Mouse (Mus musculus) adrenal gland, adult 2 months (tissue): ENCODE results near the gene Otx1. TPM values are rescaled to one million over a fixed set of nuclear protein-coding genes. Genes with fewer than 3 reads are reported as not detected.

Experiments used
- DNase-seq: peaks from one replicate; pipeline ENCODE4 v3.0.0; 2021
- polyA plus RNA-seq: library from polyadenylated mRNA; depleted of rRNA; stranded (reverse); fragments of >200 nt; gene quantifications from 2 replicates; pipeline ENCODE4 v1.2.3, GENCODE M21; 2012
- total RNA-seq, 2 experiments: library from RNA; stranded (reverse); gene quantifications; 2 replicates each; pipeline ENCODE4 v1.2.3; 2021

Otx1 gene
- total and polyA plus RNA-seq, 3 experiments, result not detected

DNA sequence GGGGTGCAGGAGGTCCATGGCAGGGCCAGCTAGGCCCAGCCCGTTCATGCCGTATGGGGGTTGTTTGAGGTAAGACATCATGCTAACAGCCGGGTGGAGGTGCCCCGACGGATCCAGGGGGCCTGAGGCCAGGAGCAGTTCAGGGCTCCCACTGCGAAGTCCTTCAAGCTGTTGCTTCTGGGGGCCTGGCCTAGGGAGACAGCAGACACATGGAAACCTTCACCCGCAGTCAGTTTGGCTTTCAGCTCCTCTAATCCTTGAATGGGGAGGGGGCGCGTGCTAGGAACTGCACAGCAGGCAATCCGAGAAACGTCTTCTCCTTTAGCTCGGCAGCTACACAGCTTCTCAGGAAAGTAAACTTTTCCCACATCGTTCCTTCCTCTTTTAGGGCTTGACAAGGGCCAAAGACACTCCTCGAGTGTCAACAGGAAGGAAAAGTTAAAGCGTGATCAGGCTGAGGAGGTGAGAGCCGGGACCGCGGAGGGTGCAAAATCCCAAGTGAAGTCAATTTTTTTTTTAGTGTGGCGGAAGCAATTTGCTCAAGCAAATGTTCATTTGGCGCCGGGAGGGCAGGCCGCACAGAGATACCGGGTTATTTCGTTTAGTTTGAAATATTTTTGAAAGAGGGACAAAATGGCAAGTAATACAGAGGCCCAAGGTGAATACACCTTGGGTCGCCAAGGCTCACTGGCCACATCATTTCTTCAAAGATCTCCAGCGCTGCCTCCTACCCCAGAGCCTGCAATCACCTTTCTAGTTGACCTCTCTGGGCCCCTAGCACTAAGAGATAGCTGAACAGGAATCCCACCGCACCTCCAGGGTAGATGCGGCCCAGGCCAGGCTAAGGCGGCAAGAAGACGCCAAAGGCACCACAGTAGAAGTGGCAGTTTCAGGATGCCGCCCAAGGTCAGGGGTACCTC, 3.0 kb downstream of the Otx1 start:
- no peak for DNase-seq

DNA sequence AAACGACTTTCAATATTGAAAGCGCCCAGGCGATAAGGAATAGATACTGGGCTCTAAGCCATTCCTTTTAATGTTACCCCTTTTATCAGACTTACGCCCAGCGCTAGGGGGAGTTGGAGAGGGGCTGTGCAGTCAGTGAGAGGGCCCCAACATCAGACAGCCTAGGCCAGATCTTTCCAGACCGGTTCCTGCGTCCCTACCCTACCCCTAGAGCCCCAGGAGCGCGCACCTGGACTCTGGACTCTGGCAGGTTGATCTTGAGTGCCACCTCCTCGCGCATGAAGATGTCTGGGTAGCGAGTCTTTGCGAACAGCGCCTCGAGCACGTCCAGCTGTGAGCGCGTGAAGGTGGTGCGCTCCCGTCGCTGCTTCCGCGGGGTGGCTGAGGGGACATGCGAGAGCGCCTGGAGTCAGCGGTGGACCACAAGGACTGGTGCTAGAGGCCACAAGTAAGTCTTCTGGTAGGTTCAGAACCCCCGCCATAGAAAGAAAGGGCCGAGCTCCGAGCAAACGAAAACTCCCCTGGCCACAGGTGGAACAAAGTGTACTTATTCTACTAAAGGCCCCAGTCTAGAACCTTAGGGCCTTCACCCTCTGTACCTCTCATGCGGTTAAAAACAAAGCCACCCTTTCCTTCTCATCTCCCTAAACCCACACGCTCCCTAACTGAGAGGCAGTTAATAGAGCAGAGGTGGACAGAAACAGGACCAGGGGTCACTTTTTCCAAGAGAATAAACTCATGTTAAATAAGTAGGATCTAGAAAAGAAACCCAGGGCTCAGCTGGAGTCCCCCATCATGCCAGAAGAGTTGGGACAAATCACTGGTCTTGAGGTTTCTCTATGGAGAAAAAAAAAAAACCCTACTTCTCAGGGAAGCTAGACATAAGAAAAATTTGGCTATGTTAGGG, 4.3 kb downstream of the Otx1 start:
- DNase-seq, result peak; percentile 4

DNA sequence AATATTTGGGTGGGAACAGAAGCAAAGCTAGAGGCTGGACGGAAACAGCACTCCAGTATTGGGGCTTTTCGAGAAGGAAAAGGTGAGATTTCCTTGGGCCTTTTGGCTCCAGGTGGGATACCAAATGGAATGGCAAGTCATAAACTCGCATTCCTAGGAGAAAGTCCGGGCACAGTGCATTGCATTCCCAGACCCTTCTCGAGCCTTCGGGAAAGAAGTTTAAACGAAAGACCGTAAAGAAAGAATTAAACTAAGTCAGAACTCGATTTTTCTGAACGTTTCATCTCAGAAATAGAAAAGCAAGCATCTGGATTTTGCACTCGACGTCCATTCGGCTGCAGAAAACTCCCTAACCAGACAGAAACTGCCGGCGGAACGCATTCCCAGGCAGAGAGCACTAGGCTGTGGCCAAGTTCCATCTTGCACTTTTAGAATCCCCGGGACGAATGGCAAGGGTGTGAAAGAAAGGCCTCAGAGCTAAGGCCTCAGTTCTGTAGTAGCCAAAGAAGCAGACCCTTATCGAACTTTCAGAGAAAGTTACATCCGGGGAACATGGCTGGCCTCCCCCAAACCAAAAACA, 5.0 kb downstream of the Otx1 start:
- peak; percentile 13 for DNase-seq

DNA sequence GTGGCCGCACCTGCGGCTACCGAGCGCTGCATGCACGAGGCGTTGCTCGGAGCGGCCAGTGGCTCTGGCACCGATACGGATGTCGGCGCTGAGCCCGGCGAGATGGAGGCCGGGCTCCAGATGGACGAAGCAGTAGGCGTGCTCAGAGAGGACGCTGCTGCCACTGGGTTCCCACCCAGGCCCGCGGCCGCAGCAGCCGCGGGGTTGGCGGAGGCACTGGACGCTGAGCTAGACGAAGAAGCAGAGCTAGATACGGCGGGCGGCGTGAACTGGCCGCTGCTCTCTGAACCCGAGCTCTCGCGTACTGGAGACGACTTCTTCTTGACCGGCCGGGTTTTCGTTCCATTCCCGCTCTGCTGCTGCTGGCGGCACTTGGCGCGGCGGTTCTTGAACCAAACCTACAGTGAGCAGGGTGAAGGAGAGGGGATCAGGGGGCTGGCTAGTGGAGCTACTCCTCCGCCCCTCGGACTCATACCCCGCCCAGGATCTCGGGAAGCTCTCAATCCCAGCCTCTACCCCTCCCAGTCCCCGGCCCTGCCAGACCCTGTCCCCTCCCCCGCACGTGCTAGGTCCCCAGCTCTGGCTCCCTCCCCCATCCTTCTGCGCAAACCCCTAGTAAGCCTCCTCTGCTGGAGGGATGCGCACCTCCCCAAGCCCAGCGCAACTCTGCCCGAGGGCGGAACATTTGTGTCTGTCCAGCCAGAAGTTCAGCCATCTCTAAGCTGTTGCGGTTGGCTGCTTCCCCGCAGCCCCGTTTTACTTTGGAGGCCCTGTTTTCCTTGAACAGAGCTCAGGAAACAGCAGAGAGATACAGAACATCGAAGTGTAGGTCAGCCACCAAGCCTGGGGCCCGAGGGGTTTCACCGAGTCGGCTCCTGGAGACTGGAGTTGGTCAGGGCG, 5.8 kb downstream of the Otx1 start:
- peak; percentile 32 for DNase-seq

- DNase-seq, result peak; percentile 4
These were observed 6.4 kb downstream of the Otx1 start for GRCm38 (mm10) chr11:21996325-21996647.

- DNase-seq, result peak; percentile 4
These were observed 7.0 kb downstream of the Otx1 start for GRCm38 (mm10) chr11:21995534-21996324.

DNA sequence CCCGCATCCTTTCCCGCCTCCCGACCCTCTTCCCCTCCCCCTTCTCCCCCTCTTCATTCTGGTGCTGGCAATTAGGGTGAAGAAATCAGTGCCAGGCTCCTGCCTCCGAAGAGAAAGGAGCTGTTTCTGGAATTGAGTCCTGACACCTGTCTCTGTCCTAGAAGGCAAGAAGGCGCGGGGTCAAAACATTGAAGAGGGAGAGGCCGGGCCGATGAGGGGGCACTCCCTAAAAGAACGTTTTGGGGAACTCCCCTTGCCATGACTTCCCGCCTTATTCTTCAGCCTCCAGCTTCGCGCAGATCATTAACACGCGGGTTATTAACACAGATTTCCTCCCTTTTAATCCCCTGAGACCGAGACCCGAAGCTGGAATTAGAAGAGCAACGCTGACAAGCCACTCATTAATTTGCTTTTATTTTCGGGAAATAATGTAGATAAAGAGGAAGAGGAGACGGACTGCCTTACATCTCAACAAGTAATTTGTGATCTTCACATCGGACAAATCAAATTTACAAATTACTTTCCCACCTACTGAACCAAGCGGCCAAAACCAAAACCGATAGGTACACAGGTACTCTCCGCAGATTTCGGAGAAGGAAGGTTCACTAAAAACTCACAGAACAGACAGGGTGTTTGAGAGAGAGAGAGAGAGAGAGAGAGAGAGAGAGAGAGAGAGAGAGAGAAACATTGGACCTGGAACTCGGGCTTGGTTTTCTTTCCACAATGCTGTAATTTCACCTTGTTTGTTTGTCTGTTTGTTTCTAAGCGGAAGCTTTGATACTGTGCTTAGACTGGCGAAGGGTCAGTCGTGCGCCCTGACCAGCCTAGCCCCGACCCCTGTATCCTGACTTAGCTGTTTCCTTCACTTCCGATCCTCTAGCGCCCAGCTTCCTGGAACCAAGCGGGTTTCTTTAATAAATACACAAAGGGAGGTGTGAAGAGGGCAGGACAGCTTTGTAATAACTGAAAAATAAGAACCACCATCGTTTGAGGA, 8.0 kb downstream of the Otx1 start:
- DNase-seq, result peak; percentile 6

DNA sequence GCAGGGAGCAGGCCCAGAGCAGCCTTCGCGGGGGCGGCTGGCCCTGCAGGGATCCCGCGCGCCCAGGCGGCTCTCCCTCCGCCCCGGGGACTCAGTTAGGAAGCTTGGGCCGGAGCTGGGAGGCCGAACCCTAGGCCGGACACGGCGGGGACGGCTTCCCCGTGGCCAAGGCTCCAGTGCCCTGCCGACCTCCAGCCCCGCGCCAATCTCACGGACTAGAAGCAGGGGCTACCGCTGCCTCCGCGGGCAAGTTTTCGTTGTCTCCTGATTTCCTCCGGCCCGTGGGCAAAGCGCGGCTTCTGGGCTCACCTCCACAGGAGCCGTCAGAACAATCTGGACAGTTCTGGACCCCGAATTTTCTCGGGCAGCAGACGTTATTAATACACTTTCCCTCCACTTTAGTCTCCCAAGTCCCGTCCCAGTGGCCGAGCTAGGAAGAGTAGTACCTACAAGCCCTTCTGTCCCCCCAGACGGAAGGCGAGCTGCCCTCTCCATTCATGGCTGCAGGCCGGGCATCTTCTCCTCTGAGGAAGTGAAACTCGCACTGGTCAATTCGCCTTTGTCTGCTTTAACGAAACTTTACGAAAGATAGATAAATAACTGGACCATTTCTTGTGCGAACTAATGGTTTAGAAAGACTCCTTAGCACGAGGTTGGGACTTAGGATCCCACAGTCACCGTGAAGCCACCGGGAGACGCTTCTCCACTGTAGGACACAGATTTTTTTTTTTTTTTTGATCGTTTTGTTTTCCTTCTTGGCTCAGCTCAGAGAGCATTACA, 8.9 kb downstream of the Otx1 start:
- DNase-seq, result peak; percentile 46

- DNase-seq, result peak; percentile 7
These were observed 9.7 kb downstream of the Otx1 start for GRCm38 (mm10) chr11:21992761-21993596.

DNA sequence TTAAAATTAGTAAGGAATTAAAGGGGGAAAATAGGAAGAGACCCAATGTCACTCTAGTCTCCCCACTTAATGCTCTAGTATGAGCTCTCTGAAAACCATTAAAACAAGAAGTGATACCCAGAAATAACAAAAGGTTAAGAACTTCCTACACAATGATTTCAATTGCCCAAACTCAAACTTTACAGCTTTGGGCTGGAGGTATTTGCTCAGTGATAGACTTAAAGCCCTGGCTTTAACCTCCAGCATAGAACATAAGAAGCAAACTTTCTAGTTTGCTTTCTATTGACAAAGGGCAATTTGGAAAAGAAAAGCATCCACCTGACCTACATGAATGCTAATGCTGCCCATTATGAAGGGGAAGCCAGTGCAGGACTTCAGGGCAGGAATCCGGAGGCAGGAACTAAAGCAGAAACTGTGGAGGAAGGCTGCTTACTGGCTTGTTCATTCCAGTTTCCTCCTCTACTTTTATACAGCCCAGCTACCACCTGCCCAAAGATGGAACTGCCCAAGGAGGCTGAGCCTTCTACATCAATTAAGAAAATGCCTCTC, 14.2 kb downstream of the Otx1 start:
- no peak for DNase-seq

- no peak for DNase-seq
These were observed 17.6 kb downstream of the Otx1 start for GRCm38 (mm10) chr11:21985118-21985517.

DNA sequence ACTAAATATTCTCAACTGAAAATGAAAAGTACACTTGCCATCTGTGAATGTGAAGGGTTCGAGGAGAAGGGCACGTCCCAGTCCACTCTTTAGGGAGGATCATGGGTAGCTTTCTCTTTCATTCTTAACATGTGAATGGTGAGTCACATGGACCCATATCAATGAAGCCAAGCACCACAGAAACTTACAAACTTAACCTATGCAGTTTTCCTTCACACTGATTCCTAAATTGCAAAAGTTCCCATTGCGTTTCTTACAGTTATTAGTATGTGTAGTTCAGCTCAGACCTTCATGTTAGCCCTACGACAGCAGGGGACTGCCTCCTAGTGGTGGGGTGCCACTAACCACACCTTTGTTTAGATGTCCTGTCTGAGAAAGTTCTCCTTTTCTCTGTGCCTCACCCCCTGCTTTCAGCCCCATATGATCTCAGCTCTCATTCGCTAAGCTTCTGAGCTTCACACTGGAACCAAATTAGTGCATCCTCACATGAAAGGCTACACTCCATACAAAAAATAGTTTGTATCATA, 28.6 kb downstream of the Otx1 start:
- no peak for DNase-seq

- peak; percentile 30 for DNase-seq
These were observed 29.1 kb downstream of the Otx1 start for GRCm38 (mm10) chr11:21973597-21973996.

DNA sequence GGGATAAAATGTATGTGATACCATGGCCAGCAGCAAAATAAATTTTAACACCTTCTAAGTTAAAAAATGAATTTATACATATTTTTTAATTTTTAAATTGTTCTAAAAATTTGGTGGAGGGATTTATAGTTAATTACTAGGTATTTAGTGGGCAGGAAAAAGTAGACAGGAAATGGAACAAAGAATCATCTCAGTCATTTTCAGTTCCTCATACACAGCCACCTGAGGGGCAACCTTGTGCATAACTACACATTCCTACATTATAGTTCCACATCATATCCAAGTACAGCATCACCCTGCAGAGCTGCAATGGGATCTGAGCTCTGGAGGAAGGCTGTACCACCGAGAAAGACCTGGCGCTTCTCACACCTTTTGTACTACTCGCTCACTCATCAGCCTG, 33.8 kb downstream of the Otx1 start:
- no peak for DNase-seq

- no peak for DNase-seq
These were observed 47.5 kb downstream of the Otx1 start for GRCm38 (mm10) chr11:21955167-21955566.

DNA sequence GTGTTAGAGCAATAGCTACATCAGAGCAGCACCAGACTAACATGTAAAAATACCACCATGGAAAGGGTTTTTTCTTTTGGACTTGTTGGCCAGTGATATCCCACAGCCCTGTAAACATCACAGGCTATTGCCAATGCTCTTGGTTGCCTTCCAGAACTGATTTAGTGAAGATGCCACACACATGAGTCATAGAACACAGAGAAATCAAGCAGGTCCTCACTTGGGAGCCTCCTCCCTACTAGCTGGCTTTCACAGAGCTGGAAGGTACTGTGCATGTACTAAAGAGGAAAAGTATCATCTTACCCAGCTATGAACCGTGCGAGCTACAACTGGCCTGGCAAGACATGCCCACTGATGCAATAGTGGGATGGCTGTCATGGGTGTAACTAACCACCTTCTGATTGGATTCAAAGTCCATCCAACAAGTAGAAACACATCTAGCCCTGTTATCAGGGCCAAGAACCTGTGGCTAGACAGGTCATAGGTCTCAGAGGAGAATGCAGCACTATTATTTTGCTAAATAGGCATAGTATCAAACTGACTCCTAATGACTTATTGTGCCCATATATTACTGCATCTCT, 51.0 kb downstream of the Otx1 start:
- DNase-seq, result peak; percentile 13

GRCm38 (mm10) chr11:21950094-21950493, 52.6 kb downstream of the Otx1 start:
- DNase-seq, result no peak
